7 mouse cellular contexts compared by ENCODE assay signal in genomic region chr5:148746726-148747125, GRCm38 (mm10).
DNase-seq lines count a peak whose midpoint lies in the region; ATAC-seq and TF ChIP-seq lines count a peak whose summit lies in the region.
"Not testable (repeated sequence)": the region's sequence is repeated elsewhere in the genome, so short reads cannot be mapped to it uniquely, and the experiment has no call there.

No protein-coding gene starts in this region.

- H3K4me3 ChIP-seq in kidney, adult 2 months (ENCODE audit: insufficient read depth, low read depth, low read length); lung, postnatal 0 days (ENCODE audit: low read depth, low read length): not testable (repeated sequence)

- not testable (repeated sequence) for H3K4me1 ChIP-seq in kidney, adult 2 months (ENCODE audit: control insufficient read depth, insufficient read depth, low read length); lung, postnatal 0 days (ENCODE audit: insufficient read depth, low read depth, low read length)

- H3K9ac ChIP-seq in lung, postnatal 0 days (replicated peaks; ENCODE audit: low read depth), result not testable (repeated sequence)

- DNase-seq in ES-CJ7 (ENCODE audit: low read depth, low spot score), result peak; percentile 97
- DNase-seq in adrenal gland, postnatal 10 days, result peak; percentile 31
- DNase-seq in heart, adult 18-20 months, result peak; percentile 29 to 40
- peak; percentile 68 for DNase-seq in kidney, adult 2 months
- peak; percentile 23 for DNase-seq in left cerebral cortex, adult 11 months (ENCODE audit: low spot score)
- DNase-seq in lung, postnatal 0 days (ENCODE audit: low spot score), result not testable (repeated sequence)
- peak; percentile 17 to 39 for DNase-seq in right cerebral cortex, adult 2 months (ENCODE audit: low spot score in 2 of 2)

- not testable (repeated sequence) for TF ChIP-seq EP300 in lung, postnatal 0 days (IDR thresholded peaks at IDR 0.05)

- WGBS in kidney, adult 2 months, result 50% methylated on average over 6 of the region's 6 CpGs
- 50% methylated on average over 6 of the region's 6 CpGs for WGBS in lung, postnatal 0 days

- TF ChIP-seq CTCF in kidney, adult 2 months (conservative IDR thresholded peaks at IDR 0.05; ENCODE audit: insufficient read depth, insufficient read length, low read depth, low read length); lung, postnatal 0 days (IDR thresholded peaks at IDR 0.05): not testable (repeated sequence)

- ATAC-seq in lung, postnatal 0 days, result peak; percentile 26; the same call in 1 of the 2 replicates

- H3K27ac ChIP-seq in kidney, adult 2 months (ENCODE audit: insufficient read depth, low read depth, low read length); lung, postnatal 0 days (ENCODE audit: low read length): not testable (repeated sequence)

- not testable (repeated sequence) for TF ChIP-seq POLR2A in kidney, adult 2 months (IDR thresholded peaks at IDR 0.05; ENCODE audit: low read depth, low read length)

- H3K36me3 ChIP-seq in kidney, adult 2 months (ENCODE audit: control insufficient read depth, insufficient read depth, low read length); lung, postnatal 0 days (ENCODE audit: insufficient read depth, low read length): not testable (repeated sequence)

- H3K4me2 ChIP-seq in lung, postnatal 0 days (replicated peaks; ENCODE audit: low read depth, low read length), result not testable (repeated sequence)

- not testable (repeated sequence) for H3K27me3 ChIP-seq in kidney, adult 2 months (replicated peaks; ENCODE audit: control insufficient read depth, insufficient read depth, low read length); lung, postnatal 0 days (replicated peaks; ENCODE audit: insufficient read depth, low read length)

- not testable (repeated sequence) for H3K9me3 ChIP-seq in lung, postnatal 0 days (ENCODE audit: low read length)
